Mouse (Mus musculus): ENCODE results near the gene T2.
"Not testable (repeated sequence)": the region's sequence is repeated elsewhere in the genome, so short reads cannot be mapped to it uniquely, and the experiment has no call there.

T2 gene

GRCm38 (mm10) chr17:8355692-8356091, at the start of gene T2:
T2 (plus strand) TSS chr17:8355992.
- no peak for DNase-seq (ENCODE audit: low spot score in 2 of 2)

- DNase-seq (ENCODE audit: low spot score in 2 of 2), result peak; percentile 89 to 98
These were observed 44.8 kb upstream of the T2 start, which contains the start of gene Sft2d1 for GRCm38 (mm10) chr17:8310838-8311614. Sft2d1 (plus strand) TSS chr17:8311102.

GRCm38 (mm10) chr17:8311751-8312150, 44.0 kb upstream of the T2 start:
- no peak for DNase-seq (ENCODE audit: low spot score in 2 of 2)

GRCm38 (mm10) chr17:8313976-8314375, 41.8 kb upstream of the T2 start:
- DNase-seq (ENCODE audit: low spot score in 2 of 2), result no peak

- no peak for DNase-seq (ENCODE audit: low spot score in 2 of 2)
These were observed 39.5 kb upstream of the T2 start for GRCm38 (mm10) chr17:8316251-8316650.

- not testable (repeated sequence) for DNase-seq (ENCODE audit: low spot score in 2 of 2)
These were observed 28.9 kb upstream of the T2 start for GRCm38 (mm10) chr17:8326877-8327276.

GRCm38 (mm10) chr17:8328511-8329174, 27.1 kb upstream of the T2 start:
- no peak for DNase-seq (ENCODE audit: low spot score in 2 of 2)

- DNase-seq (ENCODE audit: low spot score in 2 of 2), result no peak
These were observed 25.2 kb upstream of the T2 start for GRCm38 (mm10) chr17:8330602-8331001.

- not testable (repeated sequence) for DNase-seq (ENCODE audit: low spot score in 2 of 2)
These were observed 18.6 kb upstream of the T2 start, which contains the start of gene Prr18 for GRCm38 (mm10) chr17:8337159-8337558. Prr18 (plus strand) TSS chr17:8337459.

GRCm38 (mm10) chr17:8339666-8340374, 16.0 kb upstream of the T2 start:
- DNase-seq (ENCODE audit: low spot score in 2 of 2), result no peak

- DNase-seq (ENCODE audit: low spot score in 2 of 2), result no peak
These were observed 15.1 kb upstream of the T2 start for GRCm38 (mm10) chr17:8340407-8341359.

- no peak for DNase-seq (ENCODE audit: low spot score in 2 of 2)
These were observed 14.3 kb upstream of the T2 start for GRCm38 (mm10) chr17:8341360-8341963.

- DNase-seq (ENCODE audit: low spot score in 2 of 2), result no peak
These were observed 13.1 kb upstream of the T2 start for GRCm38 (mm10) chr17:8342706-8343105.

GRCm38 (mm10) chr17:8343416-8343815, 12.4 kb upstream of the T2 start:
- DNase-seq (ENCODE audit: low spot score in 2 of 2), result no peak

- no peak for DNase-seq (ENCODE audit: low spot score in 2 of 2)
These were observed 8.0 kb upstream of the T2 start for GRCm38 (mm10) chr17:8347765-8348285.

GRCm38 (mm10) chr17:8348941-8349340, 6.9 kb upstream of the T2 start:
- DNase-seq (ENCODE audit: low spot score in 2 of 2), result no peak

- DNase-seq (ENCODE audit: low spot score in 2 of 2), result peak; percentile 67 to 71
These were observed 4.7 kb upstream of the T2 start for GRCm38 (mm10) chr17:8351088-8351487.

GRCm38 (mm10) chr17:8357498-8357897, 1.7 kb downstream of the T2 start:
- no peak for DNase-seq (ENCODE audit: low spot score in 2 of 2)

- no peak for DNase-seq (ENCODE audit: low spot score in 2 of 2)
These were observed 5.1 kb downstream of the T2 start for GRCm38 (mm10) chr17:8360876-8361275.

GRCm38 (mm10) chr17:8361281-8362103, 5.7 kb downstream of the T2 start:
- DNase-seq (ENCODE audit: low spot score in 2 of 2), result no peak
